Mouse (Mus musculus) kidney, adult 11 months (tissue): ENCODE results near the gene Trpv2.
"Not testable (repeated sequence)": the region's sequence is repeated elsewhere in the genome, so short reads cannot be mapped to it uniquely, and the experiment has no call there.

Source experiments
- DNase-seq: peaks from one replicate; pipeline ENCODE4 v3.0.0; 2022

Trpv2 gene

DNA sequence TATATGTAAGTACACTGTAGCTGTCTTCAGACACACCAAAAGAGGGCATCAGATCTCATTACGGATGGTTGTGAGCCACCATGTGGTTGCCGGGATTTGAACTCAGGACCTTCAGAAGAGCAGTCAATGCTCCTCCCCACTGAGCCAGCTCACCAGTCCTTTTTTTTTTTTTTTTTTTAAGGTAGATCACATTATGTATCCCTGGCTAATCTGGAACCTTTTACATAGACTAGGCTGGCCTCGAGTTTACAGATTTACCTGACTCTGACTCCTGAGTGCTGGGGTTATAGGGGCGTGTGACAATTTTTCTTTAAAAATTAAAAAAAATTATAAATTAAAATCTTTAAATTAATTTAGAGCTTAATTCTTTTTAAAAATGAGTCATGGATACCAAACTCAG lies 75.5 kb downstream of the Trpv2 start:
- not testable (repeated sequence) for DNase-seq
